Mouse (Mus musculus): ENCODE measurements around the gene Zfp316. TPM values are rescaled to one million over a fixed set of nuclear protein-coding genes. Genes with fewer than 3 reads are reported as not detected.

Zfp316 gene
- polyA plus RNA-seq, 1 experiment from 2014 or later, result 10.1 TPM

- H3K27ac ChIP-seq (replicated peaks), result no peak overlapping the region
- H3K9ac ChIP-seq, result no peak overlapping the region
- 51% methylated on average over 5 of the region's 5 CpGs for WGBS
- H3K4me3 ChIP-seq, result no peak overlapping the region
- no peaks in the 10 kb centered on the region for H3K36me3 ChIP-seq
- peaks cover 6% of the 10 kb centered on the region for H3K4me1 ChIP-seq (replicated peaks)
- no peaks in the 10 kb centered on the region for H3K9me3 ChIP-seq
- no peak overlapping the region for H3K4me2 ChIP-seq
- H3K27me3 ChIP-seq, result peaks cover 7% of the 10 kb centered on the region
- ATAC-seq (ENCODE audit: low read depth), result no peak
These were observed 5.9 kb upstream of the Zfp316 start for GRCm38 (mm10) chr5:143275761-143276160.

GRCm38 (mm10) chr5:143272540-143273330 lies 2.9 kb upstream of the Zfp316 start:
- ATAC-seq (ENCODE audit: low read depth), result no peak
- Histone ChIP-seq H3K27ac (replicated peaks) (no peak overlapping the region), H3K4me1 (replicated peaks) (peaks cover 28% of the 10 kb centered on the region), H3K4me3 (no peak overlapping the region), H3K27me3 (no peaks in the 10 kb centered on the region; the same call in none of the 2 replicates), H3K9me3 (no peaks in the 10 kb centered on the region), H3K9ac (no peak overlapping the region), H3K36me3 (no peaks in the 10 kb centered on the region), H3K4me2 (no peak overlapping the region)
- WGBS, result 86% methylated on average over 16 of the region's 16 CpGs

GRCm38 (mm10) chr5:143272108-143272507 lies 2.3 kb upstream of the Zfp316 start:
- Histone ChIP-seq H3K4me1 (replicated peaks) (peaks cover 34% of the 10 kb centered on the region), H3K9me3 (no peaks in the 10 kb centered on the region), H3K9ac (no peak overlapping the region), H3K4me3 (no peak overlapping the region), H3K36me3 (no peaks in the 10 kb centered on the region), H3K27ac (replicated peaks) (no peak overlapping the region), H3K27me3 (no peaks in the 10 kb centered on the region; the same call in none of the 2 replicates), H3K4me2 (no peak overlapping the region)
- WGBS, result 73% methylated on average over 3 of the region's 3 CpGs
- no peak for ATAC-seq (ENCODE audit: low read depth)

- Histone ChIP-seq H3K27ac (replicated peaks) (no peak overlapping the region), H3K36me3 (no peaks in the 10 kb centered on the region), H3K9me3 (no peaks in the 10 kb centered on the region), H3K4me1 (replicated peaks) (peaks cover 38% of the 10 kb centered on the region), H3K4me2 (no peak overlapping the region), H3K27me3 (no peaks in the 10 kb centered on the region; the same call in 1 of the 2 replicates), H3K9ac (no peak overlapping the region), H3K4me3 (no peak overlapping the region)
- 89% methylated on average over 6 of the region's 6 CpGs for WGBS
- ATAC-seq (ENCODE audit: low read depth), result no peak
These were observed 1.8 kb upstream of the Zfp316 start for GRCm38 (mm10) chr5:143271642-143272041.

GRCm38 (mm10) chr5:143270151-143270519 lies 313 bp upstream of the Zfp316 start:
- ATAC-seq (ENCODE audit: low read depth), result peak; percentile 51
- Histone ChIP-seq H3K4me3 (peak overlapping the region; percentile 87), H3K9me3 (no peaks in the 10 kb centered on the region), H3K36me3 (no peaks in the 10 kb centered on the region), H3K4me2 (peak overlapping the region; percentile 94), H3K4me1 (replicated peaks) (peaks cover 48% of the 10 kb centered on the region), H3K27ac (replicated peaks) (peak overlapping the region; percentile 86), H3K9ac (peak overlapping the region; percentile 96), H3K27me3 (no peaks in the 10 kb centered on the region; the same call in 1 of the 2 replicates)
- 5% methylated on average over 12 of the region's 12 CpGs for WGBS

GRCm38 (mm10) chr5:143268985-143269362 lies 848 bp downstream of the Zfp316 start:
- Histone ChIP-seq H3K27me3 (no peaks in the 10 kb centered on the region), H3K9me3 (no peaks in the 10 kb centered on the region), H3K4me3 (peak overlapping the region; percentile 87), H3K4me2 (peak overlapping the region; percentile 94), H3K9ac (peak overlapping the region; percentile 96), H3K4me1 (replicated peaks) (peaks cover 48% of the 10 kb centered on the region), H3K36me3 (peaks cover 10% of the 10 kb centered on the region), H3K27ac (replicated peaks) (peak overlapping the region; percentile 86)
- 25% methylated on average over 8 of the region's 8 CpGs for WGBS
- peak; percentile 7; the same call in 1 of the 2 replicates for ATAC-seq (ENCODE audit: low read depth)

GRCm38 (mm10) chr5:143266794-143267193 lies 3.0 kb downstream of the Zfp316 start:
- Histone ChIP-seq H3K4me3 (no peak overlapping the region), H3K27ac (replicated peaks) (no peak overlapping the region), H3K4me2 (no peak overlapping the region), H3K9me3 (no peaks in the 10 kb centered on the region), H3K4me1 (replicated peaks) (peaks cover 48% of the 10 kb centered on the region), H3K9ac (0 out of 2 replicates have a peak overlapping the region, but pooled peaks have one; percentile 22), H3K27me3 (no peaks in the 10 kb centered on the region), H3K36me3 (peaks cover 32% of the 10 kb centered on the region)
- ATAC-seq (ENCODE audit: low read depth), result no peak
- 86% methylated on average over 6 of the region's 6 CpGs for WGBS

GRCm38 (mm10) chr5:143265409-143265808 lies 4.4 kb downstream of the Zfp316 start:
- 45% methylated on average over 1 of the region's 1 CpGs for WGBS
- Histone ChIP-seq H3K9ac (no peak overlapping the region), H3K27me3 (no peaks in the 10 kb centered on the region), H3K4me3 (no peak overlapping the region), H3K9me3 (no peaks in the 10 kb centered on the region), H3K27ac (replicated peaks) (no peak overlapping the region), H3K4me1 (replicated peaks) (peaks cover 39% of the 10 kb centered on the region), H3K36me3 (peaks cover 45% of the 10 kb centered on the region), H3K4me2 (no peak overlapping the region)
- ATAC-seq (ENCODE audit: low read depth), result no peak

GRCm38 (mm10) chr5:143264689-143265088 lies 5.1 kb downstream of the Zfp316 start:
- peaks cover 52% of the 10 kb centered on the region for H3K36me3 ChIP-seq

GRCm38 (mm10) chr5:143261636-143262035 lies 8.2 kb downstream of the Zfp316 start:
- no peak for ATAC-seq (ENCODE audit: low read depth)
- Histone ChIP-seq H3K4me2 (no peak overlapping the region), H3K4me3 (no peak overlapping the region), H3K9ac (no peak overlapping the region), H3K27me3 (peaks cover 21% of the 10 kb centered on the region), H3K4me1 (replicated peaks) (peaks cover 9% of the 10 kb centered on the region), H3K27ac (replicated peaks) (no peak overlapping the region), H3K36me3 (peaks cover 82% of the 10 kb centered on the region), H3K9me3 (no peaks in the 10 kb centered on the region)
- WGBS, result 93% methylated on average over 8 of the region's 8 CpGs

More at GRCm38 (mm10) chr5:143264689-143265088, 5.1 kb downstream of the Zfp316 start:
- no peak for ATAC-seq (ENCODE audit: low read depth)
- no peaks in the 10 kb centered on the region for H3K9me3 ChIP-seq
- H3K27ac ChIP-seq (replicated peaks), result no peak overlapping the region
- H3K4me3 ChIP-seq, result no peak overlapping the region
- 94% methylated on average over 10 of the region's 10 CpGs for WGBS
- H3K4me2 ChIP-seq, result no peak overlapping the region
- H3K4me1 ChIP-seq (replicated peaks), result peaks cover 35% of the 10 kb centered on the region
- no peaks in the 10 kb centered on the region for H3K27me3 ChIP-seq
- no peak overlapping the region for H3K9ac ChIP-seq

GRCm38 (mm10) chr5:143255802-143256201 lies 14.0 kb downstream of the Zfp316 start:
- no peak overlapping the region for H3K4me3 ChIP-seq
- H3K4me1 ChIP-seq (replicated peaks), result peaks cover 25% of the 10 kb centered on the region
- 81% methylated on average over 5 of the region's 5 CpGs for WGBS
- peaks cover 99% of the 10 kb centered on the region for H3K36me3 ChIP-seq
- H3K27ac ChIP-seq (replicated peaks), result no peak overlapping the region
- no peak for ATAC-seq (ENCODE audit: low read depth)
- peaks cover 79% of the 10 kb centered on the region for H3K27me3 ChIP-seq
- no peak overlapping the region for H3K9ac ChIP-seq
- no peaks in the 10 kb centered on the region for H3K9me3 ChIP-seq
- H3K4me2 ChIP-seq, result no peak overlapping the region

GRCm38 (mm10) chr5:143255131-143255519 lies 14.7 kb downstream of the Zfp316 start:
- ATAC-seq (ENCODE audit: low read depth), result no peak

More at GRCm38 (mm10) chr5:143255131-143255519, 14.7 kb downstream of the Zfp316 start:
- 20% methylated on average over 24 of the region's 24 CpGs for WGBS
- Histone ChIP-seq H3K27ac (replicated peaks) (no peak overlapping the region), H3K4me1 (replicated peaks) (peaks cover 25% of the 10 kb centered on the region), H3K9ac (no peak overlapping the region), H3K4me3 (no peak overlapping the region), H3K9me3 (no peaks in the 10 kb centered on the region), H3K4me2 (0 out of 2 replicates have a peak overlapping the region, but pooled peaks have one; percentile 55), H3K27me3 (peaks cover 81% of the 10 kb centered on the region), H3K36me3 (peaks cover 97% of the 10 kb centered on the region)

Data from neural tube, embryonic 13.5 days (tissue).